Mouse (Mus musculus) effector memory CD4-positive, alpha-beta T cell, adult 7 months (primary cell): ENCODE measurements around the gene Tyw1. TPM values are rescaled to one million over a fixed set of nuclear protein-coding genes. Genes with fewer than 3 reads are reported as not detected.

Source experiments
- polyA plus RNA-seq: library from polyadenylated mRNA; unstranded; fragments of 100-300 nt; shearing (Covaris generic); gene quantifications from one replicate; pipeline ENCODE4 v1.2.1, GENCODE M21; 2017

Gene Tyw1
- 22.2 TPM for polyA plus RNA-seq

GRCm38 (mm10) chr5:130255017-130255720 is at the start of gene Tyw1, which contains the start of gene Sbds:
Tyw1 (plus strand) TSS chr5:130255619.
Sbds (minus strand) TSS chr5:130255530.

GRCm38 (mm10) chr5:130216781-130217180 is 38.6 kb upstream of the Tyw1 start, which contains the start of gene Tmem248:
Tmem248 (plus strand) TSS chr5:130217081.

GRCm38 (mm10) chr5:130369237-130369636 is 113.8 kb downstream of the Tyw1 start, which contains the start of gene Caln1:
Caln1 (plus strand) TSS chr5:130369455.

GRCm38 (mm10) chr5:130384222-130384912 is 128.9 kb downstream of the Tyw1 start, which contains the start of gene A330070K13Rik:
A330070K13Rik (minus strand) TSS chr5:130384631.

Other genes with a start within 250 kb of the Tyw1 start
- gene Asl, start 226.4 kb upstream of the Tyw1 start, polyA plus RNA-seq, result 41.9 TPM
- gene Crcp, start 226.3 kb upstream of the Tyw1 start, polyA plus RNA-seq, result 27.5 TPM
- 5.9 TPM for gene Tpst1, start 182.3 kb upstream of the Tyw1 start, polyA plus RNA-seq
- gene Kctd7, start 110.8 kb upstream of the Tyw1 start, polyA plus RNA-seq, result 0.76 TPM
- 47.6 TPM for gene Rabgef1, start 83.8 kb upstream of the Tyw1 start, polyA plus RNA-seq
- gene Tmem248, start 38.5 kb upstream of the Tyw1 start, polyA plus RNA-seq, result 109 TPM
- 168 TPM for gene Sbds, start 89 bp upstream of the Tyw1 start, polyA plus RNA-seq
- 0.54 TPM for gene Caln1, start 113.8 kb downstream of the Tyw1 start, polyA plus RNA-seq
- not detected for gene A330070K13Rik, start 129.0 kb downstream of the Tyw1 start, polyA plus RNA-seq